Mouse (Mus musculus) MEL (cell line): ENCODE data around the gene Lpar3. TPM values are rescaled to one million over a fixed set of nuclear protein-coding genes. Genes with fewer than 3 reads are reported as not detected.

Source experiments
- DNase-seq: peaks from one replicate; pipeline ENCODE4 v3.0.0; 2011; ENCODE audit warnings: low read depth, low spot score
- H3K27ac ChIP-seq: 2 replicates; pipeline ENCODE4 v1.5.1; 2012; ENCODE audit warnings: low read depth, mild to moderate bottlenecking, control low read depth, low read length, moderate library complexity; ENCODE audit not compliant: control insufficient read depth
- H3K27me3 ChIP-seq, 2 experiments: fragments of 150-350 bp in 1 of 2; sonication (generic) in 1 of 2; 2 replicates each; pipeline ENCODE4 v1.6.1; 2012; ENCODE audit warnings: low read length in 2 of 2, mild to moderate bottlenecking in 2 of 2, improper control_type of control experiment in 1 of 2, moderate library complexity in 1 of 2; ENCODE audit not compliant: insufficient read depth in 2 of 2, control insufficient read depth in 1 of 2
- H3K36me3 ChIP-seq, 2 experiments: 2 replicates each; pipeline ENCODE4 v1.6.1; 2012 to 2014; ENCODE audit warnings: low read length in 2 of 2, improper control_type of control experiment in 1 of 2, inconsistent platforms in 1 of 2, mild to moderate bottlenecking in 1 of 2; ENCODE audit not compliant: insufficient read depth in 2 of 2, control insufficient read depth in 1 of 2
- H3K4me1 ChIP-seq, 2 experiments: fragments of 150-350 bp in 1 of 2; sonication (generic) in 1 of 2; 2 replicates each; pipeline ENCODE4 v1.6.1; 2012; ENCODE audit warnings: low read length in 2 of 2, improper control_type of control experiment in 1 of 2, mild to moderate bottlenecking in 1 of 2; ENCODE audit not compliant: insufficient read depth in 2 of 2, control insufficient read depth in 1 of 2
- H3K4me3 ChIP-seq, 2 experiments: fragments of 150-350 bp in 1 of 2; sonication (generic) in 1 of 2; 2 replicates each; pipeline ENCODE4 v1.5.1; 2012; ENCODE audit warnings: low read depth in 2 of 2, low read length in 2 of 2, mild to moderate bottlenecking in 2 of 2, moderate library complexity in 2 of 2, control low read depth in 1 of 2, improper control_type of control experiment in 1 of 2; ENCODE audit not compliant: control insufficient read depth in 1 of 2, insufficient read depth in 1 of 2
- H3K79me2 ChIP-seq: 2 replicates; pipeline ENCODE4 v1.6.1; 2012; ENCODE audit warnings: mild to moderate bottlenecking, low read length, moderate library complexity; ENCODE audit not compliant: control insufficient read depth, poor library complexity, insufficient read depth
- H3K9ac ChIP-seq: 2 replicates; pipeline ENCODE4 v1.6.1; 2012; ENCODE audit warnings: low read depth, mild to moderate bottlenecking, control low read depth, low read length, moderate library complexity; ENCODE audit not compliant: control insufficient read depth, poor library complexity, severe bottlenecking
- H3K9me3 ChIP-seq: fragments of 150-350 bp; sonication (generic); replicated peaks from 2 replicates; pipeline ENCODE4 v1.6.1; 2012; ENCODE audit warnings: mild to moderate bottlenecking, low read length, improper control_type of control experiment, moderate library complexity; ENCODE audit not compliant: insufficient read depth
- BHLHE40 ChIP-seq: IDR thresholded peaks from 2 replicates; pipeline ENCODE4 v1.6.1; 2012; ENCODE audit warnings: low read depth, mild to moderate bottlenecking, inconsistent platforms, low read length, improper control_type of control experiment, borderline replicate concordance
- CHD1 ChIP-seq: IDR thresholded peaks from 2 replicates; pipeline ENCODE4 v1.6.1; 2012; ENCODE audit warnings: low read depth, mild to moderate bottlenecking, inconsistent platforms, low read length, improper control_type of control experiment
- E2F4 ChIP-seq: IDR thresholded peaks from 2 replicates; pipeline ENCODE4 v1.6.1; 2011; ENCODE audit warnings: low read depth, low read length, improper control_type of control experiment, borderline replicate concordance
- EP300 ChIP-seq, 2 experiments: IDR thresholded peaks; 2 replicates each; pipeline ENCODE4 v1.6.1; 2011; ENCODE audit warnings: improper control_type of control experiment in 2 of 2, low read length in 2 of 2, low read depth in 1 of 2, mild to moderate bottlenecking in 1 of 2
- ETS1 ChIP-seq: IDR thresholded peaks from 2 replicates; pipeline ENCODE4 v1.6.1; 2012; ENCODE audit warnings: low read depth, mild to moderate bottlenecking, inconsistent platforms, low read length, improper control_type of control experiment, moderate library complexity
- GATA1 ChIP-seq: IDR thresholded peaks from 2 replicates; pipeline ENCODE4 v1.6.1; 2011; ENCODE audit warnings: low read depth, low read length, improper control_type of control experiment
- JUND ChIP-seq: IDR thresholded peaks from 2 replicates; pipeline ENCODE4 v1.6.1; 2011; ENCODE audit warnings: low read depth, mild to moderate bottlenecking, improper control_type of control experiment, low read length
- KAT2A ChIP-seq: conservative IDR thresholded peaks from 2 replicates; pipeline ENCODE4 v1.6.1; 2012; ENCODE audit warnings: low read depth, low read length, improper control_type of control experiment, inconsistent platforms
- MAFK ChIP-seq: IDR thresholded peaks from 2 replicates; pipeline ENCODE4 v1.6.1; 2011; ENCODE audit warnings: low read depth, mild to moderate bottlenecking, low read length, improper control_type of control experiment, borderline replicate concordance
- MAX ChIP-seq: IDR thresholded peaks from 2 replicates; pipeline ENCODE4 v1.6.1; 2011; ENCODE audit warnings: low read length, improper control_type of control experiment
- MYB ChIP-seq: IDR thresholded peaks from 2 replicates; pipeline ENCODE4 v1.6.1; 2011; ENCODE audit warnings: mild to moderate bottlenecking, low read depth, low read length, improper control_type of control experiment
- NELFE ChIP-seq: IDR thresholded peaks from 2 replicates; pipeline ENCODE4 v1.6.1; 2011; ENCODE audit warnings: low read depth, low read length, improper control_type of control experiment
- POLR2A ChIP-seq, 2 experiments: IDR thresholded peaks; 2 replicates each; pipeline ENCODE4 v1.6.1; 2011 to 2012; ENCODE audit warnings: low read length in 2 of 2, mild to moderate bottlenecking in 2 of 2, control low read depth in 1 of 2, improper control_type of control experiment in 1 of 2, low read depth in 1 of 2, moderate library complexity in 1 of 2; ENCODE audit not compliant: control insufficient read depth in 1 of 2, insufficient read depth in 1 of 2, poor library complexity in 1 of 2
- RAD21 ChIP-seq: IDR thresholded peaks from 2 replicates; pipeline ENCODE4 v1.6.1; 2011; ENCODE audit warnings: mild to moderate bottlenecking, low read depth, low read length, improper control_type of control experiment
- SMC3 ChIP-seq: IDR thresholded peaks from 2 replicates; pipeline ENCODE4 v1.6.1; 2011; ENCODE audit warnings: low read depth, low read length, improper control_type of control experiment
- TBP ChIP-seq: IDR thresholded peaks from 2 replicates; pipeline ENCODE4 v1.8.0; 2011; ENCODE audit warnings: low read depth, low read length, improper control_type of control experiment
- TCF12 ChIP-seq: IDR thresholded peaks from 2 replicates; pipeline ENCODE4 v1.6.1; 2014; ENCODE audit warnings: low read depth, mild to moderate bottlenecking, inconsistent platforms, low read length, improper control_type of control experiment, moderate library complexity
- UBTF ChIP-seq: IDR thresholded peaks from 2 replicates; pipeline ENCODE4 v1.6.1; 2012; ENCODE audit warnings: low read depth, mild to moderate bottlenecking, inconsistent platforms, low read length, improper control_type of control experiment, moderate library complexity, borderline replicate concordance; ENCODE audit not compliant: insufficient read depth
- USF2 ChIP-seq, 2 experiments: IDR thresholded peaks; 2 replicates each; pipeline ENCODE4 v1.6.1; 2011 to 2012; ENCODE audit warnings: improper control_type of control experiment in 2 of 2, low read length in 2 of 2, borderline replicate concordance in 1 of 2, inconsistent platforms in 1 of 2, low read depth in 1 of 2, mild to moderate bottlenecking in 1 of 2; ENCODE audit not compliant: insufficient read depth in 1 of 2
- ZKSCAN1 ChIP-seq: IDR thresholded peaks from 2 replicates; pipeline ENCODE4 v1.6.1; 2012; ENCODE audit warnings: low read depth, mild to moderate bottlenecking, inconsistent platforms, low read length, improper control_type of control experiment, moderate library complexity
- ZNF384 ChIP-seq: IDR thresholded peaks from 2 replicates; pipeline ENCODE4 v1.6.1; 2012; ENCODE audit warnings: low read depth, mild to moderate bottlenecking, inconsistent platforms, low read length, improper control_type of control experiment
- polyA plus RNA-seq, 2 experiments: library from polyadenylated mRNA; stranded (reverse) in 1 of 2; unstranded in 1 of 2; fragments of >175 nt in 1 of 2; fragments of >200 nt in 1 of 2; gene quantifications; 2 replicates each; pipeline versions ENCODE4 v1.2.1 to v1.2.4; 2012; ENCODE audit warnings: low replicate concordance in 2 of 2, low read depth in 1 of 2; ENCODE audit not compliant: insufficient read length in 2 of 2, insufficient read depth in 1 of 2, missing spikeins in 1 of 2
- total RNA-seq: library from RNA; depleted of rRNA; stranded (reverse); fragments of 300-350 nt; gene quantifications from 2 replicates; pipeline ENCODE4 v1.2.3, GENCODE M21; 2012

Lpar3 gene
- total and polyA plus RNA-seq, 3 experiments = not detected

GRCm38 (mm10) chr3:146199486-146199885 lies 21.3 kb upstream of the Lpar3 start:
- no peak for DNase-seq
- H3K4me3 ChIP-seq = no peak overlapping the region
- no peak overlapping the region for H3K9ac ChIP-seq
- H3K27me3 ChIP-seq = peaks cover 0 to 4% of the 10 kb centered on the region in 2 experiments; a peak in 2 of 4 replicates
- H3K9me3 ChIP-seq = no peaks in the 10 kb centered on the region
- H3K79me2 ChIP-seq = no peaks in the 10 kb centered on the region
- no peak overlapping the region for H3K27ac ChIP-seq
- no peaks in the 10 kb centered on the region for H3K4me1 ChIP-seq
- H3K36me3 ChIP-seq = no peaks in the 10 kb centered on the region
- TF ChIP-seq CHD1 = no peak
- TF ChIP-seq BHLHE40 = no peak
- TF ChIP-seq SMC3 = no peak
- no peak for TF ChIP-seq ZNF384
- no peak for TF ChIP-seq RAD21
- no peak for TF ChIP-seq EP300 (IDR thresholded peaks at IDR 0.05; ENCODE audit: low read depth in 1 of 2, low read length in 2 of 2)

- no peak for DNase-seq
- Histone ChIP-seq H3K4me3 (no peak overlapping the region), H3K9ac (no peak overlapping the region), H3K36me3 (no peaks in the 10 kb centered on the region), H3K27me3 (peaks cover 0 to 3% of the 10 kb centered on the region in 2 experiments; a peak in 2 of 4 replicates), H3K27ac (no peak overlapping the region), H3K4me1 (no peaks in the 10 kb centered on the region), H3K9me3 (no peaks in the 10 kb centered on the region), H3K79me2 (no peaks in the 10 kb centered on the region)
- TF ChIP-seq JUND = no peak
- TF ChIP-seq MAFK = no peak
- no peak for TF ChIP-seq ZKSCAN1
- TF ChIP-seq POLR2A (IDR thresholded peaks at IDR 0.05; ENCODE audit: control insufficient read depth in 1 of 2, insufficient read depth in 1 of 2, low read depth in 1 of 2, low read length in 2 of 2, poor library complexity in 1 of 2) = no peak
- no peak for TF ChIP-seq ETS1
- TF ChIP-seq TBP = no peak
- no peak for TF ChIP-seq KAT2A
- no peak for TF ChIP-seq MAX
- TF ChIP-seq MYB = no peak
- TF ChIP-seq USF2 (IDR thresholded peaks at IDR 0.05; ENCODE audit: borderline replicate concordance in 1 of 2, insufficient read depth in 1 of 2, low read depth in 1 of 2, low read length in 2 of 2) = no peak
- no peak for TF ChIP-seq NELFE
- TF ChIP-seq E2F4 = no peak
- no peak for TF ChIP-seq TCF12
- TF ChIP-seq UBTF = no peak
- TF ChIP-seq GATA1 = no peak
- TF ChIP-seq BHLHE40 = no peak
Observed at GRCm38 (mm10) chr3:146204375-146204774, 16.4 kb upstream of the Lpar3 start.
